Mouse (Mus musculus) testis, adult 2 months (tissue): Measurements from ENCODE around the gene Zc3h10. TPM values are rescaled to one million over a fixed set of nuclear protein-coding genes. Genes with fewer than 3 reads are reported as not detected.

ENCODE experiments used
- H3K27ac ChIP-seq: fragments of 200-500 bp; 2 replicates; pipeline ENCODE4 v1.5.1; 2012; ENCODE audit warnings: low read depth, low read length; ENCODE audit not compliant: control insufficient read depth, insufficient read depth
- H3K27me3 ChIP-seq: fragments of 200-500 bp; 2 replicates; pipeline ENCODE4 v1.6.1; 2012; ENCODE audit warnings: mild to moderate bottlenecking, low read length, moderate library complexity; ENCODE audit not compliant: control insufficient read depth, insufficient read depth
- H3K36me3 ChIP-seq: fragments of 200-500 bp; 2 replicates; pipeline ENCODE4 v1.6.1; 2012; ENCODE audit warnings: mild to moderate bottlenecking, low read length; ENCODE audit not compliant: control insufficient read depth, insufficient read depth
- H3K4me1 ChIP-seq: fragments of 200-500 bp; 2 replicates; pipeline ENCODE4 v1.6.1; 2012; ENCODE audit warnings: low read length; ENCODE audit not compliant: control insufficient read depth, insufficient read depth
- H3K4me3 ChIP-seq: fragments of 200-500 bp; 2 replicates; pipeline ENCODE4 v1.5.1; 2012; ENCODE audit warnings: low read depth, mild to moderate bottlenecking, low read length, moderate library complexity, mixed read lengths; ENCODE audit not compliant: control insufficient read depth
- CTCF ChIP-seq: fragments of 200-500 bp; IDR thresholded peaks from 2 replicates; pipeline ENCODE4 v1.5.1; 2012; ENCODE audit warnings: low read depth, mild to moderate bottlenecking, inconsistent platforms, low read length, moderate library complexity; ENCODE audit not compliant: control insufficient read depth, insufficient read depth, insufficient replicate concordance
- POLR2A ChIP-seq: fragments of 200-500 bp; IDR thresholded peaks from 2 replicates; pipeline ENCODE4 v1.6.1; 2012; ENCODE audit warnings: low read depth, mild to moderate bottlenecking, inconsistent platforms, low read length, moderate library complexity; ENCODE audit not compliant: control insufficient read depth
- polyA plus RNA-seq: library from polyadenylated mRNA; depleted of rRNA; stranded (reverse); fragments of >200 nt; gene quantifications from 2 replicates; pipeline ENCODE4 v1.2.3, GENCODE M21; 2012

Zc3h10 gene
- polyA plus RNA-seq, 1 experiment, result 29.9 TPM

- Histone ChIP-seq H3K4me3 (no peak overlapping the region; the same call in 1 of the 2 replicates), H3K36me3 (no peaks in the 10 kb centered on the region), H3K4me1 (peaks cover 31% of the 10 kb centered on the region), H3K27me3 (no peaks in the 10 kb centered on the region), H3K27ac (peak overlapping the region; percentile 47; the same call in 1 of the 2 replicates)
- TF ChIP-seq CTCF, result no peak
- no peak for TF ChIP-seq POLR2A
Observed at GRCm38 (mm10) chr10:128497134-128497737, 50.3 kb downstream of the Zc3h10 start.

GRCm38 (mm10) chr10:128496509-128497077, 51.0 kb downstream of the Zc3h10 start:
- peaks cover 29% of the 10 kb centered on the region for H3K4me1 ChIP-seq
- TF ChIP-seq CTCF (no peak), POLR2A (no peak)
- H3K4me3 ChIP-seq, result no peak overlapping the region
- H3K36me3 ChIP-seq, result no peaks in the 10 kb centered on the region
- no peaks in the 10 kb centered on the region for H3K27me3 ChIP-seq
- H3K27ac ChIP-seq, result peak overlapping the region; percentile 47

GRCm38 (mm10) chr10:128495903-128496302, 51.7 kb downstream of the Zc3h10 start:
- peaks cover 29% of the 10 kb centered on the region for H3K4me1 ChIP-seq
- no peak for TF ChIP-seq POLR2A
- TF ChIP-seq CTCF, result no peak
- 0 out of 2 replicates have a peak overlapping the region, but pooled peaks have one; percentile 21 for H3K27ac ChIP-seq
- H3K27me3 ChIP-seq, result no peaks in the 10 kb centered on the region
- no peaks in the 10 kb centered on the region for H3K36me3 ChIP-seq
- no peak overlapping the region for H3K4me3 ChIP-seq

DNA sequence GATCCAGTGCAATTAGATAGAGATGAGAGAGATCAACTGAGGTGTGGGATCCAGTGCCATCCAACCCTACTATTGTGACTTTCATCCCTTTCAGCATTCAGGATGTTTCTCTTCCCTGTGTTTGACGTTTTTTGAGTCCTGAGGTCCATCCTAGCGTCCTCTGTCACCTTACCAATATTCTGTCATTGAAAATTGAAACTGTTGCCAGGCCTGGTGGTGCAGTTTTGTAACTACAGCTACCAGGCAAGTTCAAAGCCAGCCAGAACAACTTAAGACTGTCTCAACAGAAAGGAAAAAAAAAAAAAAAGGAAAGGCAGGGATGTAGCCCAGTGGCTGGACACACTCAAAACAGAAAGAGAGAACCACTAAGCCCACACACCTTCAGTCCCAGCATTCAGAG, 52.3 kb downstream of the Zc3h10 start:
- no peaks in the 10 kb centered on the region for H3K27me3 ChIP-seq
- H3K27ac ChIP-seq, result no peak overlapping the region
- no peak for TF ChIP-seq CTCF
- no peak for TF ChIP-seq POLR2A
- peak overlapping the region; percentile 94 for H3K4me3 ChIP-seq
- peaks cover 29% of the 10 kb centered on the region for H3K4me1 ChIP-seq
- H3K36me3 ChIP-seq, result no peaks in the 10 kb centered on the region

DNA sequence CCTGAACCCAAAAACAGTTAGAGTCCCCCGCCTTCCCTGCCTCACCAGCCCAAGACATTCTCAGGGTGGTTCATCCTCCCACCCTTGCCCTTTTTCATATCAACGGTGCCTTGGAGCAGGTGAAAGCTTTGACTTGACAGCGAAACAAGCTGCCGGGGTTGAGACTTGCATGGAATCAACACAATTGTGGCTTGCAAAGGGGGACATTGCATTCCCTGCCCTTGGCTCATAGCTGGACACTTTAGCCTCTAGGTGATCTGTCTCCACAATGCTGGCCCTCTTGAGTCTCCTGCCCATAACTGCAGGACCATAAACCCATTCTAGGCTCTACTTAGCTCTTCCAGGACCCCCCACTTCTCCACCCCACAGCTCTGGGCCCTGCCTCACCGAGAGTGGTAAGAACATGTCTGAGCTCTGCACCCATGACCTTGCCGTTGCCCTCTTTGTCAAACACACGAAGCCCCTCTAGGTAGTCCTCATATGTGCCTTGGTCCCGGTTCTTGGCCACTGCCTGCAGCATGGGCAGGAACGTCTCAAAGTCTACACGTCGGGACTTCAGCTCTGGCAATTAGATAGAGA, 52.8 kb downstream of the Zc3h10 start:
- TF ChIP-seq CTCF (no peak), POLR2A (no peak)
- peak overlapping the region; percentile 94 for H3K4me3 ChIP-seq
- H3K36me3 ChIP-seq, result no peaks in the 10 kb centered on the region; the same call in 1 of the 2 replicates
- H3K27ac ChIP-seq, result peak overlapping the region; percentile 81
- H3K4me1 ChIP-seq, result peaks cover 29% of the 10 kb centered on the region
- H3K27me3 ChIP-seq, result no peaks in the 10 kb centered on the region

GRCm38 (mm10) chr10:128493695-128494666, 53.6 kb downstream of the Zc3h10 start, which contains the start of gene Myl6:
Gene Myl6, minus strand, starts transcription at chr10:128494145.
- Histone ChIP-seq H3K27me3 (no peaks in the 10 kb centered on the region), H3K4me1 (peaks cover 25% of the 10 kb centered on the region), H3K36me3 (no peaks in the 10 kb centered on the region; the same call in 1 of the 2 replicates), H3K27ac (peak within 1 kb of the TSS; percentile 91), H3K4me3 (peak within 1 kb of the TSS; percentile 94)
- TF ChIP-seq POLR2A, result peak; percentile 98
- peak; percentile 63 for TF ChIP-seq CTCF
